Mouse (Mus musculus): Measurements from ENCODE around the gene Cpm.

DNA sequence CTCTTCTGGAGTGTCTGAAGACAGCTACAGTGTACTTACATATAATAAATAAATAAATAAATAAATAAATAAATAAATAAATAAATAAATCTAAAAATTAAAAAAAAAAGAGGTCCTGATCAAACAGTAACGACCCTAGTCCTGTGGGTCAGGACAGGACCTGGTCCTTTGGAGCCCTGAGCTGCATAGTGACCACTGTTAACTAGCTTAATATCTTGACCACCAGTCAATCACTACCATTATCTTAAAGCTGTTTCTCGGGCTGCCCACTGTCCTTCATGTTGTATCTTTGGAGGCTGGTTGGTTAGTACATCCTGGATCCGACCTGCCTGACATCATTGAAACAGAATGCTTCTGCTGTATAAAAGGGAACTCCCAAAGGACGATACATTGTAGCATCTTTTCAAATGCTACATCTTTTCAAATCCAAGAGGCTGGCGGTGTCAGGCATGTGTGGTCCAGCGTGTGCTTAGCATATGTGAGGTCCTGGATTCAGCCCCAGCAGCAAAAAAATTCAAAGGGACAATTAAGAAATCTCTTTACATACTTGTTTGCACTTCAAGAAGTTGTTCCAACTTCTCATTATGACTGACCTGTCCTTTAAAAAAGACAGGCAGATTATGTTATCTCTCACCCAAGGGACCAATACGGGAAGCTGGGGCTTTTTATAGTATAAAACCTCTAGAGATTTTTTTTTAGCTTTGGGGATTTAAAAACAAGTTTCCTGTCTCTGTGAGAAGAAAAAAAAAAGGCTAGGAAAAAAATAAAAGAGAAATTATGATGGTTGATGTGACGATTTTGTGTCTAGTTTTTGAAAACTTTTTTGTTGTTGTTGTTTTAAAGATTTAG lies 23.9 kb downstream of the Cpm start:
- TF ChIP-seq CTCF (IDR thresholded peaks at IDR 0.05; ENCODE audit: low read depth, low read length) (no peak), POLR2A (IDR thresholded peaks at IDR 0.05; ENCODE audit: extremely low read depth, insufficient read depth, low read length) (no peak)

Measured in liver, adult 2 months (tissue).